Mouse (Mus musculus): ENCODE measurements around the gene Tesk1.

DNA sequence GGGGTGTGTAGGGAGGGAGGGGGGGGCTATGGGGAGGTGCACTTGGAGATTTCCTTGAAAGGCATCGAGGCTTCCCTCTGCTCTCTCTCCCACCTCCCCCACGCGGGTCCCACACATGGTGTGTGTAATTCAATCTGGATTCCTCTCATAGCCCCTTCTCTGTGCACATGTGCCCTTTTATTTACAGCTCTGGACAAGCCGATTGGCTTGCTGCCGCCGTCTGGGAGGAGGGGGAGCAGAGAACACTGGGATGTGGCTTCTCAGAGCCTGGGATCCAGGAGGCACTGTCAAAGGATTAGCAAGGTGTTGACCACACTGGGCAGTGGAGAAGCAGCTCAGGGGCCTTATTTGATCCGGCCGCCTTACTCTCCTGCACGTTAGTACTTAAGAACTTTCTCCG is 40.8 kb upstream of the Tesk1 start:
- no peak for TF ChIP-seq CTCF (IDR thresholded peaks at IDR 0.05; ENCODE audit: low read depth, low read length)
- no peak for TF ChIP-seq POLR2A (IDR thresholded peaks at IDR 0.05; ENCODE audit: borderline replicate concordance, low read depth, low read length)

Measured in bone marrow macrophage, adult 2 months (primary cell).